Mouse (Mus musculus) granulocyte monocyte progenitor cell, adult 5-6 weeks (primary cell): ENCODE results near the gene Ccdc106. TPM values are rescaled to one million over a fixed set of nuclear protein-coding genes. Genes with fewer than 3 reads are reported as not detected.
A peak's percentile ranks its signal among the peaks of the same experiment; 100 is the strongest.
"Not testable (repeated sequence)": the region's sequence is repeated elsewhere in the genome, so short reads cannot be mapped to it uniquely, and the experiment has no call there.

Experiments
- ATAC-seq: replicated peaks from 2 replicates; pipeline ENCODE4 v1.8.0; 2016; ENCODE audit warnings: mild to moderate bottlenecking, moderate TSS enrichment, inconsistent platforms; ENCODE audit not compliant: poor library complexity, severe bottlenecking
- total RNA-seq, 2 experiments: library from RNA; stranded (forward) in 1 of 2; stranded (reverse) in 1 of 2; fragments of 200-712, 200-1000 nt in 1 of 2; fragments of >200 nt in 1 of 2; fragmentation: Nextera tagmentation in 1 of 2; gene quantifications; 2 replicates each; pipeline ENCODE4 v1.2.3; 2014 to 2017

Ccdc106 gene
- total RNA-seq, 2 experiments from 2014 or later = not detected

- no peak for ATAC-seq
Observed at GRCm38 (mm10) chr7:5076931-5077330, 56.6 kb downstream of the Ccdc106 start.

GRCm38 (mm10) chr7:5079365-5080009 lies 59.1 kb downstream of the Ccdc106 start:
- ATAC-seq = not testable (repeated sequence)

- peak; percentile 92 for ATAC-seq
Observed at GRCm38 (mm10) chr7:5080010-5080751, 59.8 kb downstream of the Ccdc106 start, which contains the start of gene Epn1. Epn1 (plus strand) TSS chr7:5080235.

GRCm38 (mm10) chr7:5080815-5081214 lies 60.5 kb downstream of the Ccdc106 start:
- no peak for ATAC-seq

- no peak for ATAC-seq
Observed at GRCm38 (mm10) chr7:5081241-5081640, 60.9 kb downstream of the Ccdc106 start.

- ATAC-seq = no peak
Observed at GRCm38 (mm10) chr7:5081939-5082338, 61.6 kb downstream of the Ccdc106 start.

GRCm38 (mm10) chr7:5083325-5084105 lies 63.2 kb downstream of the Ccdc106 start:
- ATAC-seq = peak; percentile 63

- ATAC-seq = no peak
Observed at GRCm38 (mm10) chr7:5085512-5085911, 65.2 kb downstream of the Ccdc106 start.

- no peak for ATAC-seq
Observed at GRCm38 (mm10) chr7:5086921-5087440, 66.6 kb downstream of the Ccdc106 start.

- no peak for ATAC-seq
Observed at GRCm38 (mm10) chr7:5087886-5088285, 67.5 kb downstream of the Ccdc106 start.

- ATAC-seq = no peak
Observed at GRCm38 (mm10) chr7:5089853-5090252, 69.5 kb downstream of the Ccdc106 start.

GRCm38 (mm10) chr7:5091008-5091728 lies 70.8 kb downstream of the Ccdc106 start:
- ATAC-seq = no peak

GRCm38 (mm10) chr7:5092381-5092780 lies 72.0 kb downstream of the Ccdc106 start:
- ATAC-seq = no peak

- ATAC-seq = no peak
Observed at GRCm38 (mm10) chr7:5092831-5093510, 72.6 kb downstream of the Ccdc106 start.

- ATAC-seq = no peak
Observed at GRCm38 (mm10) chr7:5098769-5099168, 78.4 kb downstream of the Ccdc106 start.

- no peak for ATAC-seq
Observed at GRCm38 (mm10) chr7:5099796-5100195, 79.4 kb downstream of the Ccdc106 start.

GRCm38 (mm10) chr7:5101066-5101663 lies 80.8 kb downstream of the Ccdc106 start:
- peak; percentile 96 for ATAC-seq

GRCm38 (mm10) chr7:5102564-5102963 lies 82.2 kb downstream of the Ccdc106 start:
- no peak for ATAC-seq

- ATAC-seq = no peak
Observed at GRCm38 (mm10) chr7:5108272-5108671, 87.9 kb downstream of the Ccdc106 start.
